Mouse (Mus musculus): Measurements from ENCODE around the gene Frmd3. TPM values are rescaled to one million over a fixed set of nuclear protein-coding genes. Genes with fewer than 3 reads are reported as not detected.
"Not testable (repeated sequence)": the region's sequence is repeated elsewhere in the genome, so short reads cannot be mapped to it uniquely, and the experiment has no call there.

Gene Frmd3
- 1.5 and 3.1 TPM in 2 replicates for polyA plus RNA-seq (2016; fragmentation: Nextera tagmentation; extraction: Ambion mirVana)

DNA sequence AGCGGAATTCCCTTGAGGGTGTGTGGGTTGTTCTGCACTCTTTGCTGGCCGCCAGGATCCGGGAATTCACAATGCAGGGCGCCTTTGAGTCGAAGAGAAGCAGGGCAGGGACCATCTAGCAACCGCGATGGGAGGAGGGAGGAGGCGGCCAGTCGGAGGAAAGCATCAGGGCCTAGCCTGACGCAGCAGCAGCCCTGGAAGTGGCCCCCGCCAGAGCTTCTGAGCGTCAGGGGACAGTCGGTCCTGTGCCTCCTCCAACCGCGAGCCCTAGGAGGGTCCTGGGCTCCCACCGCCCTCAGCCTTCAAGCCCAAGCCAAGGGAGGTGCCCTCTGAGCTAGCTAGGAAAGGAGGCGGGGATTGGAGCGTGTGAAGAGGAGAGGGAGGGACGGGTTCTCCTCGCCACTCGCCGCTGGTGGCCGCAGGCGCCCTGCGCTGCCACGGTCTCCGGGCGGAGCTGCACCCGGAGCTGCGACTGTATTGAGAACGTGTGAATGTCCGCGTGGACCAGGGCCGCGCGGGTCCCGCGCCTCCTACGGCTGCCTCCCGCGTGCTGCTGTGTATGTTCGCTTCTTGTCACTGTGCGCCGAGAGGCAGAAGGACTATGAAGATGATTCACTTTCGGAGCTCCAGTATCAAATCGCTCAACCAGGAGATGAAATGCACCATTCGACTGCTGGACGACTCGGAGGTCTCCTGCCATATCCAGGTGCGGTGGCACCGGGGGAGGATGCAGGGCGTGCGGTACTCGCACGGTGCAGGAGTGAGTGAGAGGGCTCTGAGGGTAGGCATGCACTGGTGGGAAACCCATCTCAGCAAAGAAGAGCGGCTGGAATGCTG is at the start of gene Frmd3:
Gene Frmd3 (plus strand): TSS at position 232 of the 837 bp plus-strand sequence.
- peaks cover 21% of the 10 kb centered on the region for H3K4me1 ChIP-seq
- H3K27me3 ChIP-seq (ENCODE audit: low read depth, poor library complexity, severe bottlenecking) = peaks cover 31% of the 10 kb centered on the region
- peak within 1 kb of the TSS; percentile 67 for H3K4me3 ChIP-seq
- H3K9me3 ChIP-seq (replicated peaks) = no peaks in the 10 kb centered on the region
- H3K27ac ChIP-seq (replicated peaks) = peak within 1 kb of the TSS; percentile 86
- peak; percentile 81 for DNase-seq (ENCODE audit: low spot score)
- H3K36me3 ChIP-seq = no peaks in the 10 kb centered on the region
- under 1% methylated on average over 56 of the region's 56 CpGs for WGBS

DNA sequence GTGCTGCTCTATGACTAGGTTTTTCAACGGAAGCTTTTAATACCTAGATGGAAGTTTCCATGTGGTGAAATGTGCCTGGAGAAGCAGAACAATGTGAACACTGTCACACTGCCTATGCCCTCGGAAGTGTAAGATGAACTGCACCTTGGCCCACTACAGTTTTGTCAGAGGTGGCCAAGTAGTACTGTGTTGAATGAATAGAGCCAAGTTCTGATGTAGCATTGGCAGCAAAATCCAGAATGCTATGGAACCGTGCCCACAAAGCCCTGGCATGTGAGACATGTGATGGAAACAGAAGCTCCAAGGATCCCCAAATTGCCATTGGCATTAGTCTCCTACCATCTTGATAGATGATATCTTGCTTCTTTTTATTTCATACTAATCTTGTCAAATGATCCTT is 32.8 kb upstream of the Frmd3 start:
- Histone ChIP-seq H3K9me3 (replicated peaks) (no peaks in the 10 kb centered on the region), H3K27ac (replicated peaks) (no peak overlapping the region), H3K4me1 (no peaks in the 10 kb centered on the region), H3K36me3 (no peaks in the 10 kb centered on the region), H3K27me3 (ENCODE audit: low read depth, poor library complexity, severe bottlenecking) (no peaks in the 10 kb centered on the region), H3K4me3 (no peak overlapping the region)
- no peak for DNase-seq (ENCODE audit: low spot score)
- WGBS = 87% methylated on average over 3 of the region's 3 CpGs

DNA sequence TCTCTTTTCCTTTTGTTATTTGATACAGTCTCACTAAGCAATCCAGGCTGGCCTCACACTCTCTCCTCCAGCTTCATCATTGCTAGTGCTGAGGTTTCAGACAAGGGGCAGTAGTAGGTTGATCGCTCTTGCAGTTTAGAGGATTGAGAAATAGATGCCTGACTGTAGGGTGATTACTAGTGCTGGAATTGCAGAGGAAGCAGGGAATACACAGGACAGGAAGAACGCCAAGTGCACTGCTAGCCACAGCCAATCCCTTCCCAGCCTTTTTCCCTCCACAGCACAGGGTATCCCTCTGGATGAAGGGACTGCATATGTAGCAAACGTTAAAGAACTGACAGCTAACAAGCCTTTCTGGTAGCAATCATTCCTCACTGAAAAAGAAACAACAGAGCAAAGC is 965 bp upstream of the Frmd3 start:
- no peaks in the 10 kb centered on the region for H3K36me3 ChIP-seq
- no peak for DNase-seq (ENCODE audit: low spot score)
- WGBS = 54% methylated on average over 3 of the region's 3 CpGs
- peaks cover 21% of the 10 kb centered on the region for H3K4me1 ChIP-seq
- H3K27ac ChIP-seq (replicated peaks) = no peak overlapping the region
- H3K4me3 ChIP-seq = no peak overlapping the region
- no peaks in the 10 kb centered on the region for H3K9me3 ChIP-seq (replicated peaks)
- peaks cover 31% of the 10 kb centered on the region for H3K27me3 ChIP-seq (ENCODE audit: low read depth, poor library complexity, severe bottlenecking)

DNA sequence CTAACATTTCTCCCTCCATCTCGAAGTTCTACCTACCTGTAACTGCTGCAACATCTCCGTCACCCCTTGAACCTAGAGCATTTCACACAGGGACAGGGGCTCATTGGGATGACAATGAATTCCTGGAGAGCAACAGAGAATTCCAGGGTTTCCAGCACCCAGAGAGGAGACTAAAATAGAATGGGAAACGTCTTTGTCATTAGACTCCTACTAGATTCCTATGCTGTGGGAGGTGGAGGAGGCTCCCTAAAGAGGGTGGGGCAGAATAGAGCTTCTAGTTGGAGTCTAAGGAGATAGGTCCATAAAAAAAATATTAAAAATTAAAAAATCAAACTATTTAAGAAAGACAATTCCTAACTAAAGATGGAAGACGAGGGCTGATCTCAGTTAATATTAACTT is 542 bp upstream of the Frmd3 start:
- no peak for DNase-seq (ENCODE audit: low spot score)

DNA sequence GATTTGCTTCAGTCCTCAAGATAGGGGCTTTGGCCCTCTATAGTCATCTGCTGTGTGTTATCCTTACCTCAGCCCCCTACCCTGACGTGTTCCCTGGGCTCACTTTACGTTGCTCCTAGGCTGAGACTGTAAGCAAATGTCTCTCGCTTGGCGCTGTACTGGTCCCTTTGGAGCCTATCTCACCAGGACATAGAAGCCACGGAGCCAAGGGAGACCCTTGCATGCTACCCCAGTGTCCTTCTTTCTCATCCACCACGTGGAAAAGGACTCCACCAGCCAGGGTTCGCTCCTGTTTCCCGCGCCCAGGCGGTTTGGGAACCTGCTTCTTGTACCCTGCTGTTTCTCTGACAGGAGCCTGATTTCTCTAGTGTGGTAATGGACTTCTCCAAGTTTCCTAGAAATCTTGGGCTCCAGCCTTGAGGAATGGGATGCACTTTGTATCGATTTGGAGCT is 832 bp downstream of the Frmd3 start:
- peaks cover 31% of the 10 kb centered on the region for H3K27me3 ChIP-seq (ENCODE audit: low read depth, poor library complexity, severe bottlenecking)
- DNase-seq (ENCODE audit: low spot score) = no peak
- no peaks in the 10 kb centered on the region for H3K36me3 ChIP-seq
- peak overlapping the region; percentile 67 for H3K4me3 ChIP-seq
- H3K27ac ChIP-seq (replicated peaks) = peak overlapping the region; percentile 86
- H3K9me3 ChIP-seq (replicated peaks) = no peaks in the 10 kb centered on the region
- peaks cover 21% of the 10 kb centered on the region for H3K4me1 ChIP-seq
- WGBS = 6% methylated on average over 11 of the region's 11 CpGs

More for the DNA sequence above, 542 bp upstream of the Frmd3 start:
- Histone ChIP-seq H3K9me3 (replicated peaks) (no peaks in the 10 kb centered on the region), H3K4me3 (peak overlapping the region; percentile 67), H3K36me3 (no peaks in the 10 kb centered on the region), H3K4me1 (peaks cover 21% of the 10 kb centered on the region), H3K27me3 (ENCODE audit: low read depth, poor library complexity, severe bottlenecking) (peaks cover 31% of the 10 kb centered on the region), H3K27ac (replicated peaks) (peak overlapping the region; percentile 86)
- WGBS = 43% methylated on average over 4 of the region's 4 CpGs

DNA sequence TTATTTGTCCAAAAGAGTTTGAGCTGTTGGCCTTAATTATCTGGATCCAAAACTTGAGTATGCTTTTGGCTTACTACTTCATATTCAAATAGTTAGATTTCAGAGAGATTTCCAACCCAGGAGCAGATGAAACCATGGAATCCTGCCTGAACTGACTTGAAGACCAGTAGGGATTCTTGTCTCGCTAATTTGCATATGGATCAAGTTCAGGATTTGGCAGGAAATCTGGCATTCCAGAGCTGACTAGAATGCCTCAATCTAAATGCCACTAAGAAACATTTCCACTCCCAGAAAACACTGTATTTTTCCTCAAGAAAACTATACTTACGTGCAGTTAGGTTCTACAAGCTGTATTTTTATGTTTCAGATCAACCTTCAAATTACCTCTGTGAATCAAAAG is 6.8 kb downstream of the Frmd3 start:
- Histone ChIP-seq H3K27me3 (ENCODE audit: low read depth, poor library complexity, severe bottlenecking) (peaks cover 5% of the 10 kb centered on the region), H3K4me3 (no peak overlapping the region), H3K4me1 (no peaks in the 10 kb centered on the region), H3K36me3 (no peaks in the 10 kb centered on the region), H3K9me3 (replicated peaks) (no peaks in the 10 kb centered on the region), H3K27ac (replicated peaks) (no peak overlapping the region)
- 72% methylated on average over 2 of the region's 2 CpGs for WGBS
- no peak for DNase-seq (ENCODE audit: low spot score)

DNA sequence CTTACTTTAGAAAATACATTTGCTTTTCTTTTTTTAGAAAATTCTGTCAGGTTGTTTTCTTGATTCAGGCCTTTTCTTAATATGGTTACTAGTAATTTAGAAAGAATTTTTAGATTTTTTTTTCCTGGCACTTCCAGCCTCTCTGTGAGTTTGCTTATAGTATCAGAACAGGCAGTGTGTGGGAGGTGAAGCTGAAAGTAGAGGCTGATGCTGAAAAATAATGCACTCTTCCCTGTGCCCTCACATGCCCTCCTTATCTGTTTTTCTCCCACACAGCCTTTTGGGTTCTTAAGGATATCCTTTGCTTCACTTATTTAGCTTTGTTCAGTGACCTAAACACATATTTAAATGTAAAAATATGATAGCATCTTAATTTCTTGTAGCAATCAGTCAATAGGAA is 30.0 kb downstream of the Frmd3 start:
- Histone ChIP-seq H3K36me3 (no peaks in the 10 kb centered on the region), H3K4me3 (no peak overlapping the region), H3K4me1 (no peaks in the 10 kb centered on the region), H3K9me3 (replicated peaks) (no peaks in the 10 kb centered on the region), H3K27me3 (ENCODE audit: low read depth, poor library complexity, severe bottlenecking) (no peaks in the 10 kb centered on the region), H3K27ac (replicated peaks) (no peak overlapping the region)
- DNase-seq (ENCODE audit: low spot score) = no peak

DNA sequence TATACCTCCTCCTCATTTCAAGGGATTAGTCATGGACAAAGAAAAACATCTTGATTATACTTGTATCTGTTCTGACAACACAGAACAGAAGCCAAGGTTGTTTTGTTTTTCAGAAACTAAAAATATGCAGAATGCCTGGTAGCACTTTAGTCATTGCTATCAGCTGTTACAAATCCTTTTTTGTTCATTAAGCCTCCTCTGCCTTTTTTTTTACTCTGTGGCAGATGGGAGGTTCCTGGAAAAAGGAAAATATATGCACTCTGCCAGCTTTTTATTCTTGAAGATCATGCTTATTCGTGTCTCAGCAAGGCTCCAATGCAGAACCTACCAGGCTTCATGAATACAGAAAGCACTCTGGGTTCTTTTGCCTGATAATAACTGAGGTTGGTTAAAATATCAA is 38.5 kb downstream of the Frmd3 start:
- Histone ChIP-seq H3K27ac (replicated peaks) (no peak overlapping the region), H3K4me3 (no peak overlapping the region), H3K27me3 (ENCODE audit: low read depth, poor library complexity, severe bottlenecking) (no peaks in the 10 kb centered on the region), H3K36me3 (no peaks in the 10 kb centered on the region), H3K4me1 (no peaks in the 10 kb centered on the region), H3K9me3 (replicated peaks) (no peaks in the 10 kb centered on the region)
- 64% methylated on average over 1 of the region's 1 CpGs for WGBS
- no peak for DNase-seq (ENCODE audit: low spot score)

DNA sequence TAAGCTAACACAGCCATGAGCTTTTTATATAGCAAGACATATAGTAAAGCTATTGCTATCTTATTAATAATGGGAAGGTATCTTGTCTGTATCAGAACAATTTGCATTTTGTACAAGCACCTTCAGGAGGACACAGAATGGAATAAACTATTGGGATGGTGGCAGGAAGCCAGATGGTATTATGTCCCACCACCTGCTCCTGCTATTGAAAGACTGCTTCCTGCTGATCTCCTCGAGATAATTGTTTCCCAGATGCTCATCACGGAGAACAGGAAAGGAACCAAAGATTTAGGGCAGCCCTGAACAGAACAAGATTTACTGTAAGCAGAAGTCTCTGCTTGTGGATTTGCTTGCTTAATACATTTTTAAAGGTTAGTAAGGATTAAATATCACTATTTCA is 63.5 kb downstream of the Frmd3 start:
- Histone ChIP-seq H3K4me3 (no peak overlapping the region), H3K4me1 (no peaks in the 10 kb centered on the region), H3K36me3 (no peaks in the 10 kb centered on the region), H3K27me3 (ENCODE audit: low read depth, poor library complexity, severe bottlenecking) (no peaks in the 10 kb centered on the region), H3K27ac (replicated peaks) (no peak overlapping the region), H3K9me3 (replicated peaks) (no peaks in the 10 kb centered on the region)
- DNase-seq (ENCODE audit: low spot score) = no peak
- WGBS = 49% methylated on average over 2 of the region's 2 CpGs

DNA sequence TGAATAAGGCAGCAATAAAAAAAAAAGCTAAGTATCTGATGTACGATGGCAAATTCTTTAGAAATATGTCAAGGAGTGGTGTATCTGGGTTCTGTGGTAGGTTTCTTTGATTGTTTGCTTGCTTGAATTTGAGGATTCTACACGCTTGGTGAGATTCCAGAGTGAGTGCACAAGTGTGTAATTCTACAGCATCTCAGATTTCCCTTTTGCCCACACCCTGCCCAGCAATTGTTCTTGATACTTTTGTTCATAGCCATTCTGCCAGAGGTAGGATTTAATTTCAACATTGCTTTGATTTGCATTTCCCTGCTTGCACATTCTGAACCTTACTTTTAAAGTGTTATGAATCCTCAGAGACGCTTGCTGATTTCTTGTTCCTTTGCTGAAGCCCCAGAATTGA is 97.6 kb downstream of the Frmd3 start:
- DNase-seq (ENCODE audit: low spot score) = no peak
- WGBS = 85% methylated on average over 3 of the region's 3 CpGs
- Histone ChIP-seq H3K9me3 (replicated peaks) (no peaks in the 10 kb centered on the region), H3K36me3 (no peaks in the 10 kb centered on the region), H3K27me3 (ENCODE audit: low read depth, poor library complexity, severe bottlenecking) (no peaks in the 10 kb centered on the region), H3K4me1 (no peaks in the 10 kb centered on the region), H3K27ac (replicated peaks) (no peak overlapping the region), H3K4me3 (no peak overlapping the region)

DNA sequence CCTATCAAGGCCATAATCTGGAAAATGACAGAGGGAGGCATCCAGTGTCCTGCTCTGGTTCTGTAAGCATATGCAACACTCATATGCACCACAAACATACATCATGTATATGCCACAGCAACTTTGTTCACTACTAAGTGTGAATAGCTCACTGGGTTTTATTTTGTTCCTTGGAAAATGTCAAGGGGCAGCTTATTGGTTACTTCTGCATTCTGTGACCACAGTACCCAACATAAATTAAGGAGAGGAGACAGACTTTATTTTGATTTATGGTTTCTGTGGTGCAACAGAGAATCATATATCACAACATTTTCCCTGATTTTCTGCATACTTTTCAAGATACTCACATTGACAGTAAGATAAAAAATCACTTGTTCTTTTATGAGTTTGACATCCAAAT is 178.3 kb downstream of the Frmd3 start:
- Histone ChIP-seq H3K4me3 (no peak overlapping the region), H3K27ac (replicated peaks) (no peak overlapping the region), H3K4me1 (no peaks in the 10 kb centered on the region), H3K36me3 (no peaks in the 10 kb centered on the region), H3K9me3 (replicated peaks) (no peaks in the 10 kb centered on the region; the same call in 1 of the 2 replicates), H3K27me3 (ENCODE audit: low read depth, poor library complexity, severe bottlenecking) (no peaks in the 10 kb centered on the region)
- no peak for DNase-seq (ENCODE audit: low spot score)

DNA sequence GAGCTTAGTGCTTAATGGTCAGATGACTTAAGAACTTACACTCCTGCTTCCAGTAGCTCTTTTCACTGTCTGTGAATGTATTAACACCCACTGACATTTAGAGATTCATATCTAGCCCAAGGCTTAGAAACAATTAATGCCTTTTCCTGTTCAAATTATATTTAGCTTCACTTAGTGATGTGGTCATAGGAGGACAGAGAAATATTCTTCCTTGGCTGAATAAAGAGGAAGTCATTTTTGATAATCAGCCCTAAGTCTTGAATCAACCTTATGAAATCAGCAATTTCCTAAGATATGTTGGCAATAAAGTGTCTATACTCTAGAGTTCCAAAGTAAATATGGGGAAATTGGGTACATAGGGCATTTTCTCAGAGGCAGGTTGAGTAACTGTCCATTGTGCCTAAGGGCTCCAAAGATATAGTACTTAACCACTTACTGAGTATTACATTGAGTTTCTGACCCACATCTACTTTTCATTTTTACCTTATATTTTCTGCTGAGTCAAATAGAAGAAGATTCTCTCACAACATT is 188.1 kb downstream of the Frmd3 start:
- no peaks in the 10 kb centered on the region for H3K9me3 ChIP-seq (replicated peaks)
- no peak for DNase-seq (ENCODE audit: low spot score)
- no peak overlapping the region for H3K27ac ChIP-seq (replicated peaks)
- H3K4me3 ChIP-seq = no peak overlapping the region
- H3K36me3 ChIP-seq = no peaks in the 10 kb centered on the region
- no peaks in the 10 kb centered on the region for H3K27me3 ChIP-seq (ENCODE audit: low read depth, poor library complexity, severe bottlenecking)
- H3K4me1 ChIP-seq = no peaks in the 10 kb centered on the region

DNA sequence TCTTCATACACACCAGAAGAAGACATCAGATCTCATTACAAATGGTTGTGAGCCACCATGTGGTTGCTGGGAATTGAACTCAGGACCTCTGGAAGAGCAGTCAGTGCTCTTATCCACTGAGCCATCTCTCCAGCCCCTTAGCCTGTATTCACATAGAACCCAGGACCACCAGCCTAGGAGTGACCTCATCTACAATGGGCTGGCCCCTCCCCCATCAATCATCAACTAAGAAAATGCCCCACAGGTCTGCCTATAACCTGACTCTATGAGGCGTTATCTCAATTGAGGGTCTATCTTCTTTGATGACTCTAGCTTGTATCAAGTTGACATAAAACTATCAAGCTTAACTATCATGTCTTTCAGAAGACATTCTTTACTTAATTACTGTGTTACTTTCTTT is 208.5 kb downstream of the Frmd3 start:
- not testable (repeated sequence) for H3K36me3 ChIP-seq; H3K9me3 ChIP-seq (replicated peaks); H3K27ac ChIP-seq (replicated peaks); DNase-seq (ENCODE audit: low spot score); H3K27me3 ChIP-seq (ENCODE audit: low read depth, poor library complexity, severe bottlenecking); H3K4me3 ChIP-seq; H3K4me1 ChIP-seq
- WGBS = 88% methylated on average over 1 of the region's 1 CpGs
